Mouse (Mus musculus): ENCODE measurements around the gene Kcnh1. TPM values are rescaled to one million over a fixed set of nuclear protein-coding genes. Genes with fewer than 3 reads are reported as not detected.

The Kcnh1 gene
- polyA plus RNA-seq, 2 experiments, result under 0.01 TPM; not detected in 1

GRCm38 (mm10) chr1:192448512-192448911 lies 257.9 kb downstream of the Kcnh1 start:
- 56% methylated on average over 1 of the region's 1 CpGs for WGBS (ENCODE audit: insufficient replicate concordance)
- no peaks in the 10 kb centered on the region for H3K36me3 ChIP-seq (replicated peaks; ENCODE audit: control insufficient read depth, insufficient read depth, low read depth)

GRCm38 (mm10) chr1:192449572-192450351 lies 259.2 kb downstream of the Kcnh1 start:
- Histone ChIP-seq H3K9ac (replicated peaks) (no peak overlapping the region), H3K9me3 (ENCODE audit: control insufficient read depth, low read length) (no peaks in the 10 kb centered on the region), H3K4me2 (ENCODE audit: low read depth) (no peak overlapping the region), H3K4me1 (replicated peaks; ENCODE audit: control insufficient read depth in 2 of 2, insufficient read depth in 2 of 2, low read length in 1 of 2) (no peaks in the 10 kb centered on the region), H3K27me3 (ENCODE audit: control insufficient read depth, insufficient read depth, low read length) (no peaks in the 10 kb centered on the region), H3K4me3 (ENCODE audit: insufficient read depth in 1 of 2, low read depth in 2 of 2, low read length in 2 of 2) (no peak overlapping the region), H3K27ac (no peak overlapping the region), H3K36me3 (replicated peaks; ENCODE audit: control insufficient read depth, insufficient read depth, low read depth) (no peaks in the 10 kb centered on the region)
- TF ChIP-seq CTCF (IDR thresholded peaks at IDR 0.05; ENCODE audit: low read depth), result no peak
- no peak for TF ChIP-seq EP300 (IDR thresholded peaks at IDR 0.05; ENCODE audit: low read depth)
- 28% methylated on average over 4 of the region's 4 CpGs for WGBS (ENCODE audit: insufficient replicate concordance)
- ATAC-seq (ENCODE audit: insufficient read depth) (no peak), DNase-seq (ENCODE audit: low read depth in 3 of 3, low spot score in 3 of 3) (no peak)

More at GRCm38 (mm10) chr1:192448512-192448911, 257.9 kb downstream of the Kcnh1 start:
- Histone ChIP-seq H3K9ac (replicated peaks) (no peak overlapping the region), H3K4me2 (ENCODE audit: low read depth) (no peak overlapping the region), H3K27me3 (ENCODE audit: control insufficient read depth, insufficient read depth, low read length) (no peaks in the 10 kb centered on the region), H3K27ac (no peak overlapping the region), H3K4me1 (replicated peaks; ENCODE audit: control insufficient read depth in 2 of 2, insufficient read depth in 2 of 2, low read length in 1 of 2) (no peaks in the 10 kb centered on the region), H3K9me3 (ENCODE audit: control insufficient read depth, low read length) (no peaks in the 10 kb centered on the region), H3K4me3 (ENCODE audit: insufficient read depth in 1 of 2, low read depth in 2 of 2, low read length in 2 of 2) (no peak overlapping the region)
- TF ChIP-seq EP300 (IDR thresholded peaks at IDR 0.05; ENCODE audit: low read depth) (no peak), CTCF (IDR thresholded peaks at IDR 0.05; ENCODE audit: low read depth) (no peak)
- DNase-seq (ENCODE audit: low read depth in 3 of 3, low spot score in 3 of 3), result no peak
- ATAC-seq (ENCODE audit: insufficient read depth), result no peak

- Histone ChIP-seq H3K4me2 (ENCODE audit: low read depth) (no peak overlapping the region), H3K27ac (no peak overlapping the region), H3K9ac (replicated peaks) (no peak overlapping the region), H3K27me3 (ENCODE audit: control insufficient read depth, insufficient read depth, low read length) (no peaks in the 10 kb centered on the region), H3K36me3 (replicated peaks; ENCODE audit: control insufficient read depth, insufficient read depth, low read depth) (no peaks in the 10 kb centered on the region), H3K9me3 (ENCODE audit: control insufficient read depth, low read length) (no peaks in the 10 kb centered on the region), H3K4me3 (ENCODE audit: insufficient read depth in 1 of 2, low read depth in 2 of 2, low read length in 2 of 2) (no peak overlapping the region), H3K4me1 (replicated peaks; ENCODE audit: control insufficient read depth in 2 of 2, insufficient read depth in 2 of 2, low read length in 1 of 2) (no peaks in the 10 kb centered on the region)
- TF ChIP-seq CTCF (IDR thresholded peaks at IDR 0.05; ENCODE audit: low read depth) (no peak), EP300 (IDR thresholded peaks at IDR 0.05; ENCODE audit: low read depth) (no peak)
- no peak for ATAC-seq (ENCODE audit: insufficient read depth)
- no peak for DNase-seq (ENCODE audit: low read depth in 3 of 3, low spot score in 3 of 3)
These were observed 259.9 kb downstream of the Kcnh1 start for GRCm38 (mm10) chr1:192450425-192450824.

- no peaks in the 10 kb centered on the region for H3K27me3 ChIP-seq (ENCODE audit: control insufficient read depth, insufficient read depth, low read length)
- H3K36me3 ChIP-seq (replicated peaks; ENCODE audit: control insufficient read depth, insufficient read depth, low read depth), result no peaks in the 10 kb centered on the region
- no peaks in the 10 kb centered on the region for H3K9me3 ChIP-seq (ENCODE audit: control insufficient read depth, low read length)
- ATAC-seq (ENCODE audit: insufficient read depth), result no peak
- WGBS (ENCODE audit: insufficient replicate concordance), result 49% methylated on average over 4 of the region's 4 CpGs
- no peak overlapping the region for H3K4me3 ChIP-seq (ENCODE audit: insufficient read depth in 1 of 2, low read depth in 2 of 2, low read length in 2 of 2)
- TF ChIP-seq EP300 (IDR thresholded peaks at IDR 0.05; ENCODE audit: low read depth) (no peak), CTCF (IDR thresholded peaks at IDR 0.05; ENCODE audit: low read depth) (no peak)
- no peaks in the 10 kb centered on the region for H3K4me1 ChIP-seq (replicated peaks; ENCODE audit: control insufficient read depth in 2 of 2, insufficient read depth in 2 of 2, low read length in 1 of 2)
- DNase-seq (ENCODE audit: low read depth in 3 of 3, low spot score in 3 of 3), result no peak
- no peak overlapping the region for H3K27ac ChIP-seq
- no peak overlapping the region for H3K9ac ChIP-seq (replicated peaks)
- H3K4me2 ChIP-seq (ENCODE audit: low read depth), result no peak overlapping the region
These were observed 261.1 kb downstream of the Kcnh1 start for GRCm38 (mm10) chr1:192451722-192452121.

- TF ChIP-seq EP300 (IDR thresholded peaks at IDR 0.05; ENCODE audit: low read depth) (no peak), CTCF (IDR thresholded peaks at IDR 0.05; ENCODE audit: low read depth) (no peak)
- no peak overlapping the region for H3K27ac ChIP-seq
- no peak overlapping the region for H3K4me3 ChIP-seq (ENCODE audit: insufficient read depth in 1 of 2, low read depth in 2 of 2, low read length in 2 of 2)
- no peak overlapping the region for H3K4me2 ChIP-seq (ENCODE audit: low read depth)
- H3K9ac ChIP-seq (replicated peaks), result no peak overlapping the region
- H3K36me3 ChIP-seq (replicated peaks; ENCODE audit: control insufficient read depth, insufficient read depth, low read depth), result no peaks in the 10 kb centered on the region
- DNase-seq (ENCODE audit: low read depth in 3 of 3, low spot score in 3 of 3), result no peak
- ATAC-seq (ENCODE audit: insufficient read depth), result no peak
- WGBS (ENCODE audit: insufficient replicate concordance), result 59% methylated on average over 1 of the region's 1 CpGs
- no peaks in the 10 kb centered on the region for H3K9me3 ChIP-seq (ENCODE audit: control insufficient read depth, low read length)
- H3K27me3 ChIP-seq (ENCODE audit: control insufficient read depth, insufficient read depth, low read length), result no peaks in the 10 kb centered on the region
- H3K4me1 ChIP-seq (replicated peaks; ENCODE audit: control insufficient read depth in 2 of 2, insufficient read depth in 2 of 2, low read length in 1 of 2), result no peaks in the 10 kb centered on the region
These were observed 263.9 kb downstream of the Kcnh1 start for GRCm38 (mm10) chr1:192454501-192454900.

All from liver, embryonic 14.5 days (tissue).